Mouse (Mus musculus) cerebellum, adult 11 months (tissue): ENCODE data around the gene Ddx6.

ENCODE experiments used
- DNase-seq: peaks from one replicate; pipeline ENCODE4 v3.0.0; 2022

Gene Ddx6

GRCm38 (mm10) chr9:44644186-44644585, 39.5 kb downstream of the Ddx6 start:
- no peak for DNase-seq

DNA sequence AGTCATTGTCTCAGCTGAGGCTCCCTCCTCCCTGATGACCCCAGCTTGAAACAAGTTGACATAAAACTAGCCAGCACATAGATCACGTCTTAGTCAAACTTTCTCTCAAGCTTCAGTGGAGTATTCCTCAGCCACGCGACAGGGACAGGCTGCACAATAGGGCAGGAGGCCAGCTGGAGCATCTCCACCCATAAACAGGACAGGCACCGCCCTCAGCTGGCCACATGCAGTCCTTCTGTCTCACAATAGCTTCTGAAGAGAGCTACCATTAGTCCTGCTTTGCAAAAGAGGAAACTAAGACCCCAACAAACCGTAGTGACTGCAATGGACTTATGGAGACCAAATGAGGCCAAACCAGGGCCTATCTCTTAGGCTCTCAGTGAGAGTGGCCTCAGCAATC, 40.8 kb downstream of the Ddx6 start:
- DNase-seq, result peak; percentile 26

GRCm38 (mm10) chr9:44645924-44646323, 41.2 kb downstream of the Ddx6 start:
- DNase-seq, result no peak

- no peak for DNase-seq
These were observed 41.7 kb downstream of the Ddx6 start for GRCm38 (mm10) chr9:44646366-44646765.

DNA sequence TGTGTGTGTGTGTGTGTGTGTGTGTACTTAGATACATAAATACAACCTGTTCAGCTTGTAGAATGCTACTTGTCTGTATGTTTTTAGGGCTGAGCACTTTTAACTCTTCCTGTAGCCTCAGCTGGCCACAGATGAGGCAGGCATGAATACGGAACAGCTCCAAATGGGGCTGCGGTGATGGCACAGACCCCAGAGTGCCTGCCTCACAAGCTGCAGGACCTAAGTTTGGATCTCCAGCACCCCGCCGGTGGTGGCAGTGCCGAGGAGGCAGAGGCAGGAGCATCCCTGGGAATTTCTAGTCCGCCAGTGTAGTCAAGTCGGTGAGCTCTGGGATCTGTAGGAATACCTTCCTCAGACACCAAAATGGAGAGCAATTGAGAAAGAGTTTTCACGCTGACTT, 42.3 kb downstream of the Ddx6 start:
- no peak for DNase-seq

DNA sequence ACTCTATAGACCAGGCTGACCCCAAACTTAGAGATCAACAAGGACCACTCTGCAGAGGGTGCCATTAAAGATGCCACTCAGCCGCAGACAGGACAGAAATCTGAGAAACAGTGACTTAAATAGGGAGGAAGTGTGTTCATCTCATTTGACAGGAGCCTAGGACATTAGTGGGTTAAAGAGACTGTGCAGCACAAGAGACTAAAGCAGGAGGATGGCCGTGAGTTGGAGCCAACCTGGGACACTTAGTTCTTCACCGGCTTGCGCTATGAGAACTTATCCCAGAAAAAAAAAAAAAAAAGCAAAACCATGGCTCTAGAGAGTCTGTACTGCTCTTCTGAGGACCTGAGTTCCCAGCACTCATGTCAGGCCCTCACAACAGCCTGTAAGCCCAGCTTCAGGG, 43.0 kb downstream of the Ddx6 start:
- DNase-seq, result no peak

GRCm38 (mm10) chr9:44648881-44649281, 44.2 kb downstream of the Ddx6 start:
- DNase-seq, result no peak

DNA sequence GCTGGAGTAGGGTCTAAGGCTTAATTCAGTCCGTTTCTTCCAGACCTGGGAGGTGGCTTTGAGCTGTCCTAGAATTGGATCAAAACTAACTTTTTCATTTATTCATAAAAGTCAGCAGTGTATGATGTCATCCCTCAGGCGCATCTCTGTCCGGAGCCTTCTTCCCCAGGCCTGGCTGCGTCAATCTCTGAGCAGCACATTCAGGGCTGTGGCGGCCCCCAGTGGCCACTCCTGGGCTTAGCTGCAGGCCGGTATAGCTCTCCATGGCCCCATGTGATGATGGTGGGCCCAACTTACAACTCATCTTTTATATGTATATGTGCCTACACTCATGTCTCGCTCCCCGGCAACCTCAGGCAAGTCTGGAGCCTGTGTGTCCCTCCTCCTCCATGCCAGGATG, 47.3 kb downstream of the Ddx6 start:
- DNase-seq, result peak; percentile 58

DNA sequence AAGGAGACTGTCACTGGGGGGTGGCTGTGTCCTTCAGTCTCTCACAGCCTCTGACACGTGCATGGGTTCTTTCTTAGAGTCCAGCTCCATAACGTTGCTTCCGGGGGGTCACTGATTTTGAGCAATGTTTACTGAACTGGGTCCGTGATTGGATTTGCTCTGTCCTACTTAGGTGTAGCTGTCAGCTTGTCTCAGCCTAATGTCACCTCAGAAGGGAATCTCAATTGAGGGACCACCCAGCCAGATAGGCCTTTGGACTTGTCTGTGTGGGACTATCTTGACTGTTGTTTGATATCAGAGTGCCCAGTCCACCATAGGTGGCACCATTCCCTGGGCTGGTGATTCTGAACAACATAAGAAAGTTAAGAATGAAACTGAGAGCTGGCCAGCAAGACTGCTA, 49.2 kb downstream of the Ddx6 start:
- no peak for DNase-seq

- peak; percentile 51 for DNase-seq
These were observed 50.7 kb downstream of the Ddx6 start for GRCm38 (mm10) chr9:44655098-44656066.

DNA sequence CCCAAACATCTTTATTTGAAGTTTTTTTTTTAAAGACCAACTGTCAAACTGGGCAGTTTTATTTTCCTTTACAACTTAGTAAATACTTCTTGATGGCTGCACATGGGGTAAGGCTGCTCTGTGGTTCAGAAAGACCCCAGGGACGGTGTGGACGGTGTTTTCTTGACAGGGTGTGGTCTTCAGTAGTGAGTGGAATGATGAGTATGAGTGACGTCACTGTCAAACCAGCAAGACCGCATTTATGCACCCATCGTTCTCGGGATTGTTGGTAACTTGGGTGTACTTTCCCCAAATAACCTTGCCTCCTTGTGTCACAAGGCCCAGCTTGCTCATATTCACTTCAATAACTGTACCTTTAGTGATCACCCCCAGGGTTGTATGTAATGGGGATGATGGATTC, 59.0 kb downstream of the Ddx6 start:
- no peak for DNase-seq

- no peak for DNase-seq
These were observed 66.7 kb downstream of the Ddx6 start for GRCm38 (mm10) chr9:44671416-44671815.

DNA sequence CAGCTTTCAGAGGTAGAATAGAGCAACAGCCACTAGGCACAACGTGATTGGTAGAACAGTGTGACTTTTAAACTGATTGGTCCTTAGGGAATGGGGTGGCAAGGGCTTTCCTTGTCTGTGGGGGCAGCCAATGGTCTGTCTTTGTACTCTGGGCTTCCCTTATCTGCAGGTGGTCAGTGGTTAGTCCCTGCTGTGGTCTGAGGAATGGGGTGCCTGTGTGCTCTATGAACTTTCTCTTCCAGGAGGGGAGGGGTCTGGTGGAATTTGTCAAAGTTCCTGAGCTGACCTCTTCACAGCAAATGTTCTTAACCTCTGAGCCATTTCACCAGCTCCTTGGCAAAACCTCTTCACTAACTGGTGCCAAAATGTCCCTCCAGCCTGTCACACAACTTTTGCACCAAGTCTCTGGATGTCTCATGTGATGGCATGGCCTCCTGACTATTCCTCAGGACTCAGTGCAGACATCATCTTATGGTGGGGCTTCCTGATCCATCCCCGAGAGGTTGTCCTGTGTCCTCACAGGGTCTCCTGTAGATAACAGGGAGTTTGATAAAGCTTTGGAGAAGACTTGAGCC, 67.7 kb downstream of the Ddx6 start:
- DNase-seq, result no peak

- no peak for DNase-seq
These were observed 68.3 kb downstream of the Ddx6 start, which contains the start of gene Treh for GRCm38 (mm10) chr9:44673005-44673404. Treh (plus strand) TSS chr9:44673233.

- DNase-seq, result no peak
These were observed 73.7 kb downstream of the Ddx6 start for GRCm38 (mm10) chr9:44678288-44678871.

GRCm38 (mm10) chr9:44679565-44679964, 74.9 kb downstream of the Ddx6 start:
- DNase-seq, result no peak

GRCm38 (mm10) chr9:44683046-44683445, 78.4 kb downstream of the Ddx6 start:
- no peak for DNase-seq

- peak; percentile 65 for DNase-seq
These were observed 80.9 kb downstream of the Ddx6 start for GRCm38 (mm10) chr9:44685346-44686330.

DNA sequence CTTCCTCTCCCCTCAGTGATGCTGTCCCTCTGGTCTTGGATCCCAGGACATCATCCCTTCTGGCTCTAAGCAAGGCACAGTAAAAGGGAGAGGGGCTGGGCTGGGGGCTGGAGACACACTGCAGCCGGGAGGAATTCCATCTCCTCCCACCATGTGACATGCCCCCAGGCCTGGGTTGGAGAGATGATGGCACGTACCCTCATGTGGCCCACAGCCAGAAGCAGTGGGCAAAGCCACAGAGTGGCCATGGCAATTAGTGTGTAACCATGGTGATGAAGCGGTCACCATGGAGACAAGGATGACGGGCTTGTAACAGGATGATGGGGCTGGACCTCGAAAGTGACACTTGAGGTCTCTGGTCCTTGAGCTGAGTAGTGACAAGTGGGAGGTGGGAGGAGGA, 81.9 kb downstream of the Ddx6 start:
- no peak for DNase-seq

DNA sequence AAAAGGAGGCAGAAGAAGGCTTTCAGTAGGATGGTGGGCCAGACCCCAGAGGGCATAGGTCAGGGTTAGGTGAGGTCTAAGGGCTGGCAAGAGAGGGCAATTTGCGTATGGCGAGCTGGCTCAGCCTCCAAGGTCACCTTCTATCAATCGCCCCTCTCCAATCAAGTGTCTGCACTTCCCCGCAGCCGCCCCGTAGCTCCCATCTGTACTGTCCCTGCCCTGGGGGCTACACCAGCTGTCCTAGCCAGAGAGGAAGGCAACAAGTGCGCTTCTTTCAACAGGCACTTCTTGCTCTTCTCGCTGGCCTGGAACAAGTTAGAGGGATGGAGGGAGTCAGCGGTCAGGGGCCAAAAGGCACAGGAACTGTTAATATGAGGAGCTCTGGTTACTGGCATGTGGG, 83.3 kb downstream of the Ddx6 start:
- DNase-seq, result no peak
